Mouse (Mus musculus) megakaryocyte-erythroid progenitor cell, adult 5-6 weeks (primary cell): ENCODE results near the gene Fgf22. TPM values are rescaled to one million over a fixed set of nuclear protein-coding genes. Genes with fewer than 3 reads are reported as not detected.
A peak's percentile ranks its signal among the peaks of the same experiment; 100 is the strongest.
"Not testable (repeated sequence)": the region's sequence is repeated elsewhere in the genome, so short reads cannot be mapped to it uniquely, and the experiment has no call there.

ENCODE experiments used
- ATAC-seq: replicated peaks from 2 replicates; pipeline ENCODE4 v1.8.0; 2016; ENCODE audit warnings: mild to moderate bottlenecking, inconsistent platforms; ENCODE audit not compliant: severe bottlenecking, poor library complexity, low FRiP score, low TSS enrichment
- total RNA-seq, 2 experiments: library from RNA; stranded (forward) in 1 of 2; stranded (reverse) in 1 of 2; fragments of 200-1000, 215-1000 nt in 1 of 2; fragments of >200 nt in 1 of 2; fragmentation: Nextera tagmentation in 1 of 2; gene quantifications; 2 replicates each; pipeline ENCODE4 v1.2.3; 2014 to 2017

The Fgf22 gene
- total RNA-seq, 2 experiments from 2014 or later: not detected

GRCm38 (mm10) chr10:79728323-79729249 is 26.3 kb upstream of the Fgf22 start:
- no peak for ATAC-seq

GRCm38 (mm10) chr10:79729357-79729965 is 25.4 kb upstream of the Fgf22 start:
- ATAC-seq: no peak

GRCm38 (mm10) chr10:79732500-79732899 is 22.4 kb upstream of the Fgf22 start:
- no peak for ATAC-seq

GRCm38 (mm10) chr10:79733847-79734246 is 21.0 kb upstream of the Fgf22 start:
- ATAC-seq: no peak

- ATAC-seq: no peak
Measured at GRCm38 (mm10) chr10:79735361-79735760, 19.5 kb upstream of the Fgf22 start.

GRCm38 (mm10) chr10:79736706-79737105 is 18.2 kb upstream of the Fgf22 start:
- ATAC-seq: no peak

- ATAC-seq: peak; percentile 55
Measured at GRCm38 (mm10) chr10:79738259-79738658, 16.6 kb upstream of the Fgf22 start.

- ATAC-seq: peak; percentile 13; the same call in 1 of the 2 replicates
Measured at GRCm38 (mm10) chr10:79739234-79739633, 15.6 kb upstream of the Fgf22 start.

GRCm38 (mm10) chr10:79740863-79741262 is 14.0 kb upstream of the Fgf22 start:
- no peak for ATAC-seq

GRCm38 (mm10) chr10:79743161-79743560 is 11.7 kb upstream of the Fgf22 start:
- no peak for ATAC-seq

- ATAC-seq: no peak
Measured at GRCm38 (mm10) chr10:79743650-79744365, 11.1 kb upstream of the Fgf22 start.

GRCm38 (mm10) chr10:79745411-79745810 is 9.5 kb upstream of the Fgf22 start:
- ATAC-seq: no peak

- ATAC-seq: peak; percentile 94
Measured at GRCm38 (mm10) chr10:79745898-79746773, 8.7 kb upstream of the Fgf22 start, which contains the start of gene Polrmt. Polrmt (minus strand) TSS chr10:79746581.

- peak; percentile 53 for ATAC-seq
Measured at GRCm38 (mm10) chr10:79746774-79747151, 8.1 kb upstream of the Fgf22 start.

- no peak for ATAC-seq
Measured at GRCm38 (mm10) chr10:79748496-79748895, 6.4 kb upstream of the Fgf22 start.

GRCm38 (mm10) chr10:79755854-79756253 is 978 bp downstream of the Fgf22 start:
- no peak for ATAC-seq

- no peak for ATAC-seq
Measured at GRCm38 (mm10) chr10:79756660-79757059, 1.8 kb downstream of the Fgf22 start.

GRCm38 (mm10) chr10:79759675-79760074 is 4.8 kb downstream of the Fgf22 start:
- ATAC-seq: not testable (repeated sequence)

- ATAC-seq: no peak
Measured at GRCm38 (mm10) chr10:79760603-79761143, 5.8 kb downstream of the Fgf22 start.
